In the genomic region with DNA sequence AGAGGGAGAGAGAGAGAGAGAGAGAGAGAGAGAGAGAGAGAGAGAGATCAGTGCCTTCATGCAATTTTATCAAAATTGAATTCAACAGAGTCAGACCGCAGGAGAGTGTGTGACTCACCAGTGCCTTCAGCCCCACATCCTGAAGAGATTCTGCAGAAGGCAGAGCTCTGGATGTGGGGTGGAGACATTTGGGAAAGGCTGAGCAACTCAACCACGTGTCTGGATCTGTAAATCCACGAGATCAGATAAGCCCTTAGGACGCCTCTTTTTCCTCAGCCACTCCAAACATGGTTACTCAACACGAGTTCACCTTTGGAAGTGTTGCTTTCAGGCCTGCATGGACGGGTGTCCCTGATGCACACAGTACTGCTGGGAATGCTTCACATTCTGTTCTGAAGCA, we compare ENCODE assay signal across 17 mouse cellular contexts.
DNase-seq lines count a peak whose midpoint lies in the region; ATAC-seq lines count a peak whose summit lies in the region.
"Had no signal": no experiment of that assay in that cellular context is flagged by ENCODE, and none has a peak within 500 bp of the region (broad histone marks: within the 10 kb centered on the region; RNA-seq: fewer than 3 reads in every experiment).

No protein-coding gene starts in this region.

- peak; percentile 32 for DNase-seq in lung, postnatal 25 days (ENCODE audit: low spot score)
- no peak for DNase-seq in lung, postnatal 14 days
- DNase-seq in 3T3-L1 (ENCODE audit: low read depth, low spot score) = peak; percentile 93
- DNase-seq in NIH3T3 (ENCODE audit: low read depth) = peak; percentile 83
- peak; percentile 89 for DNase-seq in gonadal fat pad, adult 2 months (ENCODE audit: low read depth)
- no peak for DNase-seq in kidney, adult 11 months
- DNase-seq: adrenal gland, postnatal 10 days; cerebellum, adult 11-12 months; cerebellum, adult 9-10 months; cerebellum, postnatal 25 days; forebrain, postnatal 0 days; gastrocnemius, postnatal 14 days; heart, postnatal 4 days had no signal

- ATAC-seq in activated CD4-positive, CD25-positive, alpha-beta regulatory T cell, adult 4 months = no peak
- ATAC-seq: forebrain, embryonic 13.5 days; forebrain, postnatal 0 days; hindbrain, embryonic 16.5 days; inflammation-experienced regulatory T-cells, adult 6 months had no signal

Comparison
In these comparisons a context has a peak if more than half of its experiments do, and no peak if none do; other contexts are left out.
1. DNase-seq: peak in lung, postnatal 25 days (single experiment), 3T3-L1 (single experiment), NIH3T3 (single experiment) and gonadal fat pad, adult 2 months (single experiment); none in lung, postnatal 14 days (single experiment) and kidney, adult 11 months (single experiment).